Mouse (Mus musculus) hindbrain, embryonic 14.5 days (tissue): Measurements from ENCODE around the gene Fam83e. TPM values are rescaled to one million over a fixed set of nuclear protein-coding genes. Genes with fewer than 3 reads are reported as not detected.

ENCODE experiments used
- ATAC-seq: fragments of 200-750 bp; cut with Nextera tagmentation; 2 replicates; pipeline ENCODE4 v1.8.0; 2017; ENCODE audit warnings: moderate number of reproducible peaks, mild to moderate bottlenecking, moderate TSS enrichment, moderate library complexity; ENCODE audit not compliant: low FRiP score
- DNase-seq: peaks from one replicate; pipeline ENCODE4 v3.0.0-alpha.2; 2015; ENCODE audit warnings: low spot score
- H3K27ac ChIP-seq: fragments of 300-500 bp; sonication (generic); 2 replicates; pipeline ENCODE4 v1.5.1; 2014; ENCODE audit warnings: mild to moderate bottlenecking, moderate library complexity
- H3K27me3 ChIP-seq: fragments of 300-500 bp; sonication (generic); 2 replicates; pipeline ENCODE4 v1.6.1; 2014; ENCODE audit warnings: mild to moderate bottlenecking, low read length, mixed read lengths; ENCODE audit not compliant: control insufficient read depth, insufficient read depth
- H3K36me3 ChIP-seq: fragments of 300-500 bp; sonication (generic); replicated peaks from 2 replicates; pipeline ENCODE4 v1.6.1; 2014; ENCODE audit not compliant: control insufficient read depth, insufficient read depth
- H3K4me1 ChIP-seq: fragments of 300-500 bp; sonication (generic); replicated peaks from 2 replicates; pipeline ENCODE4 v1.6.1; 2014; ENCODE audit warnings: antibody characterized with exemption, low read length, mixed read lengths; ENCODE audit not compliant: control insufficient read depth, insufficient read depth
- H3K4me2 ChIP-seq: fragments of 300-500 bp; sonication (generic); replicated peaks from 2 replicates; pipeline ENCODE4 v1.6.1; 2014; ENCODE audit warnings: mild to moderate bottlenecking, moderate library complexity
- H3K4me3 ChIP-seq: fragments of 300-500 bp; sonication (generic); replicated peaks from 2 replicates; pipeline ENCODE4 v1.5.1; 2014; ENCODE audit warnings: mild to moderate bottlenecking, low read length
- H3K9ac ChIP-seq: fragments of 300-500 bp; sonication (generic); 2 replicates; pipeline ENCODE4 v1.6.1; 2014
- H3K9me3 ChIP-seq: fragments of 300-500 bp; sonication (generic); 2 replicates; pipeline ENCODE4 v1.6.1; 2016; ENCODE audit warnings: low read length; ENCODE audit not compliant: control insufficient read depth
- WGBS: fragments of 180-500 bp; shearing (Covaris S2); extraction: QIAGEN DNeasy Blood & Tissue Kit; methylation state at CpG from one replicate; pipeline ENCODE4 v1.1.7; 2014; 5-methylcytosine and 5-hydroxymethylcytosine counted together
- polyA plus RNA-seq: library from polyadenylated mRNA; unstranded; fragments of >200 nt; fragmentation: Nextera tagmentation; extraction: Ambion mirVana; gene quantifications from 2 replicates; pipeline ENCODE4 v1.2.1, GENCODE M21; 2014

Gene Fam83e
- polyA plus RNA-seq, 1 experiment from 2014 or later: 0.17 TPM

DNA sequence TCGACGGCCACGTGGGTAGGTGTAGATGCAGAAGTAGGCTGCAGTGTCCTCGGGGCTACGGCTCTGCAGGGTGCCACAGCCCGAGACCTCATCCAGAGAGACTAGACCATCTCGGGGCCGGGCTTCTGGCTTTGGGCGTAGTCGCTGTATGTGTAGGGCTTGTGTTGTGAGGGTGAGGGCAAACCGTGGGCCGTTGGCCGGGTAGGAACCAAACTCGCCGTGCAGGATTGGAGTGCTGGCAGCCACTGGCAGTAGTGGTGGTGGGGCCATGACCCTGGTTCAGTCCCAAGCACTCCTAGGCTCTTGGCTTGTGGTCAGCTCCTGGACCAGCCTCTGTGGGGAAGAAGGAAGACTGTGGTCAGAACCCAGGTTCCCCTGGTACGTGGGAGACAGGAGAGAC is 7.6 kb upstream of the Fam83e start:
- Histone ChIP-seq H3K4me3 (no peak overlapping the region), H3K27me3 (no peaks in the 10 kb centered on the region), H3K9me3 (no peaks in the 10 kb centered on the region), H3K4me1 (peaks cover 45% of the 10 kb centered on the region), H3K9ac (no peak overlapping the region), H3K27ac (no peak overlapping the region), H3K4me2 (no peak overlapping the region), H3K36me3 (peaks cover 38% of the 10 kb centered on the region)
- ATAC-seq (no peak), DNase-seq (no peak)
- 93% methylated on average over 16 of the region's 16 CpGs for WGBS

DNA sequence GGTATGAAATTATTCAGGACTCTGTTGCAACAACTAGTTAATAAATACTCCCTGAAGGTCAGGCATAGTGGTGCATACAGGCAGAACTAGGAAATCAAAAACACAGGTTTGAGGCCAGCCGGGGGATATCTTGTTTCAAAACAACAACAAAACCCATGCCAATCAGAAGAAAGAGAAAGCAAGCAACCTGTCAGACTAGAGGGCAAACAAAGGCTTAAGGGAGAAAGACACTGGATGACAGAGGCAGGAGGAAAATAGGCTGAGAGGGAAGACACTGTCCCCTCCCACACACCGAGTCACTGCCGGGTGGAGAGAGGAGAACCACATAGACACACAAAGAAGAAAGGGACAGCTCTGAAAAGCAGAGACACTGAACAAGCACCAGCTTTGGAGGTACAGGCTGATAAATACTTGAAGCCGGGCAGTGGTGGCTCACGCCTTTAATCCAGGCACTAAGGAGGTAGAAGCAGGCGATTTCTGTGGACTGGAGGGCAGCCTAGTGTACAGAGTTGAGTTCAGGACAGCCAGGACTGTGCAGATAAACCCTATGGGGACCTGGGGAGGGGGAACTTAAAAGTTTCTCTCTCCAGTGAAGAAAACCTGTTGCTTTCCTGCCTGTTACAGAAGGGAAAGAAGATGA is 7.0 kb upstream of the Fam83e start:
- WGBS: 79% methylated on average over 6 of the region's 6 CpGs
- peak overlapping the region; percentile 64 for H3K9ac ChIP-seq

DNA sequence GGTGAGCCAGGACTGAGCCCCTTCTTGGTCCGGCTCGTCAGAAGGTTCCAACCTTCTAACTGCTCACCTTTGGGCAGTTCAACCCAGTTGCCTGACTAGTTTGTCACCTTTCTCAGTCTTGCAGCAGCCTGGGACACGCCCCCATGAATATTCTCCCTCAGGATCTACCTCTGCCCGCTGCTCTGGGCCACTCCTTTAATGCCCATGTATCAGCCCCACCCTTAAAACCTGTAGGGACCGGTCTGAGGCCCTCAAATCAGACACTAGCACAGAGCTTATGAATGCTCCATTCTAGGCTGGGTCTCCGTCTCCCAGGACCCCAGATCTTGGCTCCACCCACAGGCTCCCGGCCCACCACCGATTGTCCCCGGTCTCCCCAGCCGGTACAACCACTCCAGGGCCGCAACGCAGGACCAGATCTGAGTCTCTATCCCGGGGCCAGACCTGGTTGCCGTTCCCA is 6.4 kb upstream of the Fam83e start:
- WGBS: 12% methylated on average over 14 of the region's 14 CpGs
- ATAC-seq: peak; percentile 28
- no peaks in the 10 kb centered on the region for H3K9me3 ChIP-seq

More for the DNA sequence above, 7.0 kb upstream of the Fam83e start:
- H3K36me3 ChIP-seq: peaks cover 39% of the 10 kb centered on the region
- DNase-seq: no peak
- H3K4me1 ChIP-seq: peaks cover 43% of the 10 kb centered on the region
- peak overlapping the region; percentile 56 for H3K4me3 ChIP-seq
- H3K27ac ChIP-seq: no peak overlapping the region
- no peak for ATAC-seq
- no peaks in the 10 kb centered on the region for H3K27me3 ChIP-seq
- H3K9me3 ChIP-seq: no peaks in the 10 kb centered on the region
- peak overlapping the region; percentile 64 for H3K4me2 ChIP-seq

DNA sequence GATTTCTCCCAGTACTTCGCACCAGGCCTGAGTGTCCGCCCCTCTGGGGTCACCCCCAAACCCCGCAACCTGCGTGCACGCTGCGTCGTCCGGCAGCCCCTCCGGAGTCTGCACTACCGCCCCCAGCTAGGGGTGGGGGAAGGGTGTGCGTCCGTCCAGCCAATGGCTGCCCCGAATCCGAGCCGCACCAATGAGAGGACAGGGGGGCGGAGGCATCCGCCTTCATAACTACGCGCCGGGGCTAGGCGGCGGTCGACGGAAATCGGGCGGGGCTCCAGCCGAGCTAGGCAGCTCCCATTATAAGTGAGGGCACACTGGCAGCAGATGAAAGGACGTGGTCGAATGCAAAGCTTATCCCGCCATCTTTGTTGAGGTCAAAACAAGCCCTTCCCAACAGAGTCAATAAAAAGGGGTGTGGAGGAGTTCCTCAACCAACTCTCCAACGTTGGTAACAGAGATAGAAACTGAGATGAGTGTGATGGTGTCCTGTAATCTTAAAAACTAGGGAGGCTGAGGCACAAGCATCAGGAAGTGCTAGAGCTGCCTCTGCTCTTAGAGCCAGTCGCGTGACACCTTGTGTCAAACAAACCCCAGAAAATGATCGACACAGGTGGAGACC is 5.8 kb upstream of the Fam83e start, which contains the start of gene Rpl18:
TSS of gene Rpl18 (plus strand) at position 368 of the 619 bp plus-strand sequence.
- ATAC-seq (peak; percentile 92), DNase-seq (peak; percentile 96)
- WGBS: 7% methylated on average over 34 of the region's 34 CpGs
- Histone ChIP-seq H3K4me3 (peak within 1 kb of the TSS; percentile 56), H3K4me1 (peaks cover 38% of the 10 kb centered on the region), H3K9ac (peak within 1 kb of the TSS; percentile 64), H3K27me3 (no peaks in the 10 kb centered on the region), H3K4me2 (peak within 1 kb of the TSS; percentile 64), H3K9me3 (no peaks in the 10 kb centered on the region), H3K36me3 (peaks cover 45% of the 10 kb centered on the region), H3K27ac (peak within 1 kb of the TSS; percentile 54; the same call in 1 of the 2 replicates)

More for the DNA sequence above, 6.4 kb upstream of the Fam83e start:
- peak overlapping the region; percentile 56 for H3K4me3 ChIP-seq
- no peak for DNase-seq
- H3K27me3 ChIP-seq: no peaks in the 10 kb centered on the region
- peaks cover 43% of the 10 kb centered on the region for H3K4me1 ChIP-seq
- peaks cover 45% of the 10 kb centered on the region for H3K36me3 ChIP-seq
- peak overlapping the region; percentile 64 for H3K4me2 ChIP-seq
- H3K27ac ChIP-seq: 0 out of 2 replicates have a peak overlapping the region, but pooled peaks have one; percentile 18
- H3K9ac ChIP-seq: peak overlapping the region; percentile 64

DNA sequence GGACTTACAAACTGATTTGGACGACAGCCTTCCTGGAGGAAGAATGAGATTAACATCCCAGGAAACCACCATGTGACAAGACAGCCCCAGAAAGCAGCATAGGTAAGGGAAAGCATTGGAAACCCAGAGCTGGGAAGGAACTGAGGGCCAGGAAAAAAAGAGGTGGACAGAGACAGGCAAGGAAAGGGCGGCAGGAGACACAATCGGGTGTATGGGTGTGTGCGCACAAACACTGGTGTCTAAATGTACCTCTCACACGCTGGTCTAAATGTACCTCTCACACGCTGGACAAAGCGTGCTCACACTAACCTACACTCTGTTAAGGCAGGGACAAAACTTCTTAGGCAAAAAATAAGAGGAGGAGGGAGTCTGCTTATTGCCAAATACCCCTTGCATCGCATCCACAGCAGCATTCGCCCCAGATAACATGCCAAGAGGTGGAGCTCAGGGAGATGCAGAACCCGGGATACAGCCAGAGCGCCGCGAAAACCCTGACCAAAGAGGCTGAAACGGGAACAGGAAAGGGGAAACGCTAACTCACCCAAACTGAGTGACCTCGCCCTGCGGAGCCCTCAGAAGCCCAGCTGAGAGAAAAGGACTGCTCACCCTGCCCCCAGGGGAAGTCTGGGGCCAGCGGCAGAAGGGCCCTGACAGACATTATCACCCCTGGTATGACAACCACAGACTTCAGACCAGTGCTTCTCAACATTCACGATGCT is 5.1 kb upstream of the Fam83e start:
- Histone ChIP-seq H3K36me3 (peaks cover 45% of the 10 kb centered on the region), H3K4me3 (peak overlapping the region; percentile 56), H3K4me2 (peak overlapping the region; percentile 64), H3K4me1 (peaks cover 38% of the 10 kb centered on the region), H3K27ac (peak overlapping the region; percentile 54; the same call in 1 of the 2 replicates), H3K9me3 (no peaks in the 10 kb centered on the region), H3K9ac (peak overlapping the region; percentile 21; the same call in 1 of the 2 replicates), H3K27me3 (no peaks in the 10 kb centered on the region)
- WGBS: 87% methylated on average over 19 of the region's 19 CpGs
- no peak for ATAC-seq
- no peak for DNase-seq

DNA sequence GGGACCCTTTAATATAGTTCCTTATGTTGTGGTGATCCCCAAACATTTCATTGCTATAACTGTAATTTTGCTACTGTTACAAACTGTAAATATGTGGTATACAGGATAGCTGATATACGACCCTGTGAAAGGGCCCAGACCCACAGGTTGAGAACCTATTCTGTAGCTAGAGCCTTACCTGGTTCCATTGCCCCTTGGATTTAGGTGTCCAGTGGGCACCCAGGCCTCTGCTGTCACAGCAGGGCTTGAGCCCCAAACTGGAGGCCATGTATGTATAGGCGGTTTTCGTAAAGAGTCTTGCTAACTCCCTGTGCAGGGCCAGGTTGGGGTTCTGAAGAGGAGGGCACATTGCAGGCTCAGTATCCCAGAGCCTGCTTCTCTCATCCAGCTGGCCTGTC is 4.6 kb upstream of the Fam83e start:
- H3K9ac ChIP-seq: no peak overlapping the region
- DNase-seq (no peak), ATAC-seq (no peak)
- peak overlapping the region; percentile 64 for H3K4me2 ChIP-seq
- peaks cover 45% of the 10 kb centered on the region for H3K36me3 ChIP-seq
- WGBS: 91% methylated on average over 3 of the region's 3 CpGs
- peaks cover 38% of the 10 kb centered on the region for H3K4me1 ChIP-seq
- H3K27ac ChIP-seq: no peak overlapping the region
- 0 out of 2 replicates have a peak overlapping the region, but pooled peaks have one; percentile 75 for H3K4me3 ChIP-seq
- H3K27me3 ChIP-seq: no peaks in the 10 kb centered on the region
- H3K9me3 ChIP-seq: no peaks in the 10 kb centered on the region

DNA sequence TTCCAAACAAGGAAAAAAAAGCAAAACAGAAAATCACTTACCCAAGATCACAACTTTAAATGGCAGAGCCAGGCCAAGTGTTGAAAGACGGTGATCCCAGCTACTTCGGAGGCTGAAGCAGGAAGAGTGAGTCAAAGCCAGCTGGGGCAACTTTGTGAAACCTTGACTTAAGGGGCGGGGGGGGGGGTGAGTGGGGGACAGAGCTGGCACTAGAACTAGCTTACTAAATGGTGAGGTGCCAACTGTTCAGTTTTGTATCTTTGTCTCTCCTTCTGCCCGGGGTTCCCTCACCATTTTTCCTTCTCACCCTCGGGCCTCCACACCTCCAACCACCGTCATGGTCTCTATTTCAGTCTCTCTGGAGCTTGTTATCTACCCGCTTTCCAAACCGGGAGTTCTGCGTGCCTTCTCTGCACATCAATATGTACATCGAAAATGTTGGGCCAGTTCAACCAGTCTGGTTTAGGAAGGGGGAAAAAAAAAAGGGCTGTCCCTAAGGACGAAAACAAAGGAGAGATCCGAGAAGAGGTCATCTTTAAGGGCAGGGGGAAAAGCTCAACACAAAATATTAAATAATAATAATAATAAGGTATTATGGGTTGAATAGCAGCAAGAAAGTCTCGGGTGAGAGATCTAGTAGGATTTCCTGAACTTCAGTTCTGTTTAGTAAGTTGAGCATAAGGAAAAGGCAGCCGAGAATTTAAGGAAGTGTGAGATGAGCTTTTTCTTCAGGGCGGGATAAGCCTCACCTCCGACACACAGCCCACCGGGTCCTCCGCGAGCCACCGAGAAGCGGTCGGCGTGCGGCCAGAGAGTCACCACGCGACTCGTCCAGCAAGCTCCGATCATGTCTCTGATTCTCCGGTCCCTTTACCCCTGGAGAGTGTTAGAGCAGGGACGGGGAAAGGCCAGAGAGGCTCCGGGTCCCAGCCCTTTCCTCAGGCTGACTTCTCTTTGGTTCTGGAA is 3.8 kb upstream of the Fam83e start:
- no peaks in the 10 kb centered on the region for H3K27me3 ChIP-seq
- peaks cover 45% of the 10 kb centered on the region for H3K36me3 ChIP-seq
- peak overlapping the region; percentile 75 for H3K4me3 ChIP-seq
- peak overlapping the region; percentile 64 for H3K4me2 ChIP-seq
- 11% methylated on average over 31 of the region's 31 CpGs for WGBS
- DNase-seq: no peak
- peaks cover 38% of the 10 kb centered on the region for H3K4me1 ChIP-seq
- ATAC-seq: 0 out of 2 replicates have a peak, but pooled peaks have one; percentile 17
- H3K9me3 ChIP-seq: no peaks in the 10 kb centered on the region
- H3K27ac ChIP-seq: peak overlapping the region; percentile 93
- peak overlapping the region; percentile 86 for H3K9ac ChIP-seq

DNA sequence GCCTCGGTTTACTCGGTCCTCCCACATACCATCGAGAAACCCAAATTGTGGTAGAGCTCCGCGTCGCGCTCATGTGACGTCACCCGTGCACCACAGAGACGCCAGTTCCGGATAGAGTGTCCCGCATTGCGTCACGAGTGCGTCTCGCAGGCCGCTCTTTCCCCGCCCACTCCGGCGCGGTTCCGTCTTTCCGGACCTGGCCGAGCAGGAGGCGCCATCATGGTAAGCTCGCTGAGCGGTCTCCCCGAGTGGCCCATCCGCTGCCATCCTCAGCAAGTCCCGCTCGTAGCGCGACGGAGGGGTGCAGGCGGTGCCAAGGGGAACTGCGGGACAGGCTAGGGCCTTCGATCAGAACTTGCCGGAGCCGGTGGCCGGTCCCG is 3.1 kb upstream of the Fam83e start, which contains the start of gene Sphk2:
TSS of gene Sphk2 (minus strand) at position 85 of the 380 bp plus-strand sequence.
- no peaks in the 10 kb centered on the region for H3K27me3 ChIP-seq
- WGBS: under 1% methylated on average over 37 of the region's 41 CpGs
- H3K9ac ChIP-seq: peak within 1 kb of the TSS; percentile 88
- ATAC-seq (peak; percentile 79), DNase-seq (peak; percentile 100)
- H3K9me3 ChIP-seq: no peaks in the 10 kb centered on the region
- peaks cover 38% of the 10 kb centered on the region for H3K4me1 ChIP-seq
- peak within 1 kb of the TSS; percentile 91 for H3K4me2 ChIP-seq
- H3K27ac ChIP-seq: peak within 1 kb of the TSS; percentile 93
- peak within 1 kb of the TSS; percentile 75 for H3K4me3 ChIP-seq
- H3K36me3 ChIP-seq: peaks cover 45% of the 10 kb centered on the region
